Mouse (Mus musculus): ENCODE measurements around the gene Gpd1l.

- TF ChIP-seq CTCF (conservative IDR thresholded peaks at IDR 0.05; ENCODE audit: low read length) (no peak), NANOG (IDR thresholded peaks at IDR 0.05; ENCODE audit: borderline replicate concordance, low read length) (no peak), POU5F1 (IDR thresholded peaks at IDR 0.05; ENCODE audit: borderline replicate concordance, low read length) (no peak)
Measured at GRCm38 (mm10) chr9:114920569-114920968, 13.2 kb downstream of the Gpd1l start.
